Mouse (Mus musculus): ENCODE results near the gene Rnf185.

DNA sequence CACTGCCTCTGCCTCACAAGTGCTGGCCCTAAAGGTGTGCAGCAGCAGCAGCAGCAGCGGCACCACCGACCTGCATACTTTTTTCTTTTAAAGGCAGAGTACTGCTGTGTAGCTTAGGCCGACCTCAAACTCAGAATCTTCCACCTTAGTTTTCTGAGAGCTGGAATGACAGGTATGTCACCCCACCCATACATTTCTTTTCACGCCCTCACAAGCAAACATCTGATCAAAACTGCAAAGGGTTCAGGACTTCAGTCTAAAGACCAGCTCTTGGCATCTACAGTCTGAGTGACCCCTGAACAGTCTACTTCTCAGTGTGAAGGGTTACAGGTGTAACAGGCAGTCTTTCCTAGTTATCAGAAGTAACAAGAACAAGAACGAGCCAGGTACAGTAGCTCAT is 61.4 kb downstream of the Rnf185 start:
- TF ChIP-seq CTCF (IDR thresholded peaks at IDR 0.05; ENCODE audit: borderline replicate concordance, control insufficient read depth, extremely low read depth, insufficient read depth, low read length, poor library complexity) (no peak), POLR2A (IDR thresholded peaks at IDR 0.05; ENCODE audit: control insufficient read depth, extremely low read depth, insufficient read depth, low read length, poor library complexity) (no peak)
